9 mouse cellular contexts compared by ENCODE assay signal in genomic region chr8:116927880-116928279, GRCm38 (mm10). TPM values are rescaled to one million over a fixed set of nuclear protein-coding genes. Genes with fewer than 3 reads are reported as not detected.
A peak's percentile ranks its signal among the peaks of the same experiment; 100 is the strongest.
DNase-seq lines count a peak whose midpoint lies in the region; ATAC-seq and TF ChIP-seq lines count a peak whose summit lies in the region.
"Had no signal": no experiment of that assay in that cellular context is flagged by ENCODE, and none has a peak within 500 bp of the region (broad histone marks: within the 10 kb centered on the region; RNA-seq: fewer than 3 reads in every experiment).

No protein-coding gene starts in this region.

- H3K4me2 ChIP-seq in midbrain, postnatal 0 days (ENCODE audit: low read depth, low read length, poor library complexity, severe bottlenecking) = no peak overlapping the region
- no peak overlapping the region for H3K4me2 ChIP-seq in midbrain, embryonic 16.5 days (ENCODE audit: low read length)
- H3K4me2 ChIP-seq: heart, embryonic 15.5 days had no signal

- ATAC-seq in midbrain, postnatal 0 days (ENCODE audit: low FRiP score) = no peak
- ATAC-seq in midbrain, embryonic 16.5 days = no peak
- ATAC-seq in megakaryocyte progenitor cell, adult 5-6 weeks (replicated peaks; ENCODE audit: poor library complexity) = peak; percentile 88

- no peaks in the 10 kb centered on the region for H3K27me3 ChIP-seq in midbrain, postnatal 0 days (ENCODE audit: insufficient read depth, low read length)
- no peaks in the 10 kb centered on the region for H3K27me3 ChIP-seq in midbrain, embryonic 16.5 days (ENCODE audit: control insufficient read depth, insufficient read depth, low read depth, low read length)
- H3K27me3 ChIP-seq: heart, embryonic 15.5 days had no signal

- TF ChIP-seq CTCF in midbrain, postnatal 0 days (IDR thresholded peaks at IDR 0.05) = peak; percentile 53

- H3K9me3 ChIP-seq in midbrain, postnatal 0 days (ENCODE audit: low read length) = no peaks in the 10 kb centered on the region
- H3K9me3 ChIP-seq in midbrain, embryonic 16.5 days (replicated peaks; ENCODE audit: control insufficient read depth, low read length, poor library complexity, severe bottlenecking) = no peaks in the 10 kb centered on the region
- H3K9me3 ChIP-seq: heart, embryonic 15.5 days had no signal

- no peaks in the 10 kb centered on the region for H3K4me1 ChIP-seq in midbrain, postnatal 0 days (ENCODE audit: insufficient read depth, low read length)
- H3K4me1 ChIP-seq in midbrain, embryonic 16.5 days (ENCODE audit: control insufficient read depth, insufficient read depth, low read length) = no peaks in the 10 kb centered on the region
- H3K4me1 ChIP-seq: heart, embryonic 15.5 days had no signal

- no peak overlapping the region for H3K9ac ChIP-seq in midbrain, postnatal 0 days (replicated peaks; ENCODE audit: low read length, poor library complexity, severe bottlenecking)
- H3K9ac ChIP-seq in midbrain, embryonic 16.5 days (ENCODE audit: low read depth, low read length) = no peak overlapping the region
- H3K9ac ChIP-seq: heart, embryonic 15.5 days had no signal

- H3K36me3 ChIP-seq in midbrain, postnatal 0 days (ENCODE audit: insufficient read depth, low read length) = no peaks in the 10 kb centered on the region
- H3K36me3 ChIP-seq in midbrain, embryonic 16.5 days (ENCODE audit: control insufficient read depth, insufficient read depth, low read length) = no peaks in the 10 kb centered on the region

- H3K27ac ChIP-seq in midbrain, postnatal 0 days (ENCODE audit: low read depth, low read length) = no peak overlapping the region
- H3K27ac ChIP-seq in midbrain, embryonic 16.5 days (ENCODE audit: low read length) = no peak overlapping the region
- H3K27ac ChIP-seq: heart, embryonic 15.5 days had no signal

- 87% methylated on average over 9 of the region's 9 CpGs for WGBS in midbrain, postnatal 0 days
- WGBS in midbrain, embryonic 16.5 days = 86% methylated on average over 9 of the region's 9 CpGs

- peak; percentile 60 to 74 for DNase-seq in adrenal gland, adult (ENCODE audit: inconsistent age in 2 of 2, low spot score in 1 of 2)
- DNase-seq in adrenal gland, adult 8-10 months = no peak
- DNase-seq in midbrain, postnatal 0 days (ENCODE audit: low spot score) = no peak
- DNase-seq in induced T-regulatory cell, adult 2 months (ENCODE audit: low read depth) = peak; percentile 72
- peak; percentile 88 for DNase-seq in thymus, postnatal 4 days
- DNase-seq in cerebellum, postnatal 4 days (ENCODE audit: low spot score in 2 of 2) = no peak

- H3K4me3 ChIP-seq in midbrain, postnatal 0 days (ENCODE audit: low read depth, low read length) = no peak overlapping the region
- no peak overlapping the region for H3K4me3 ChIP-seq in midbrain, embryonic 16.5 days (ENCODE audit: low read depth, low read length)
- H3K4me3 ChIP-seq: heart, embryonic 15.5 days had no signal

RNA-seq across cellular contexts. Expression of gene Cenpn, which starts 6.3 kb away (rescaled TPM):
- total RNA-seq in adrenal gland, adult 8-10 months (2022) = 1 to 10 TPM; 2.5 to 5.8 (median 4.4) TPM
- total RNA-seq in midbrain, postnatal 0 days (2014; rRNA removed) = 2.6 and 3.3 TPM in 2 replicates
- polyA plus RNA-seq in midbrain, postnatal 0 days (2015; fragmentation: Nextera tagmentation; extraction: Ambion mirVana) = 4.2 and 5.8 TPM in 2 replicates
- 6.4 and 6.9 TPM in 2 replicates for polyA plus RNA-seq in midbrain, embryonic 16.5 days (2015; fragmentation: Nextera tagmentation; extraction: Ambion mirVana)
- 47.2 and 48.4 TPM in 2 replicates for total RNA-seq in megakaryocyte progenitor cell, adult 5-6 weeks (2015)
- total RNA-seq in megakaryocyte progenitor cell, adult 5-6 weeks (2017) = 32.0 and 32.2 TPM in 2 replicates

RNA-seq across cellular contexts. Expression of gene Cmc2, which starts 6.6 kb away (rescaled TPM):
- 10 to 100 TPM; 46.5 to 55.8 (median 50.1) TPM for total RNA-seq in adrenal gland, adult 8-10 months (2022)
- 8.8 and 16.8 TPM in 2 replicates for total RNA-seq in midbrain, postnatal 0 days (2014; rRNA removed)
- 24.8 and 24.9 TPM in 2 replicates for polyA plus RNA-seq in midbrain, postnatal 0 days (2015; fragmentation: Nextera tagmentation; extraction: Ambion mirVana)
- 25.7 and 27.3 TPM in 2 replicates for polyA plus RNA-seq in midbrain, embryonic 16.5 days (2015; fragmentation: Nextera tagmentation; extraction: Ambion mirVana)
- 34.4 and 41.4 TPM in 2 replicates for total RNA-seq in megakaryocyte progenitor cell, adult 5-6 weeks (2015)
- 70.7 and 79.0 TPM in 2 replicates for total RNA-seq in megakaryocyte progenitor cell, adult 5-6 weeks (2017)

RNA-seq across cellular contexts. Expression of gene Atmin, which starts 15.3 kb away (rescaled TPM):
- total RNA-seq in adrenal gland, adult 8-10 months (2022) = 10 to 100 TPM; 23.9 to 33.7 (median 30.8) TPM
- total RNA-seq in midbrain, postnatal 0 days (2014; rRNA removed) = 45.3 and 47.1 TPM in 2 replicates
- polyA plus RNA-seq in midbrain, postnatal 0 days (2015; fragmentation: Nextera tagmentation; extraction: Ambion mirVana) = 20.1 and 22.7 TPM in 2 replicates
- polyA plus RNA-seq in midbrain, embryonic 16.5 days (2015; fragmentation: Nextera tagmentation; extraction: Ambion mirVana) = 20.4 and 20.8 TPM in 2 replicates
- 11.4 and 14.3 TPM in 2 replicates for total RNA-seq in megakaryocyte progenitor cell, adult 5-6 weeks (2015)
- 10.8 and 11.1 TPM in 2 replicates for total RNA-seq in megakaryocyte progenitor cell, adult 5-6 weeks (2017)

RNA-seq across cellular contexts. Expression of gene 1700030J22Rik, which starts 50.9 kb away (rescaled TPM):
- total RNA-seq in adrenal gland, adult 8-10 months (2022) = 1 to 10 TPM; 1.8 to 2.4 (median 2.1) TPM
- 6.1 and 11.0 TPM in 2 replicates for total RNA-seq in midbrain, postnatal 0 days (2014; rRNA removed)
- polyA plus RNA-seq in midbrain, postnatal 0 days (2015; fragmentation: Nextera tagmentation; extraction: Ambion mirVana) = 7.8 and 8.4 TPM in 2 replicates
- polyA plus RNA-seq in midbrain, embryonic 16.5 days (2015; fragmentation: Nextera tagmentation; extraction: Ambion mirVana) = 9.6 and 11.3 TPM in 2 replicates
- not detected in 2 replicates for total RNA-seq in megakaryocyte progenitor cell, adult 5-6 weeks (2015)
- 0.24 TPM in 1 of 2 replicates, not detected in the other for total RNA-seq in megakaryocyte progenitor cell, adult 5-6 weeks (2017)

Comparison
In these comparisons a context has a peak if more than half of its experiments do, and no peak if none do; other contexts are left out.
1. DNase-seq: peak in adrenal gland, adult (2 of 2), induced T-regulatory cell, adult 2 months (single experiment) and thymus, postnatal 4 days (single experiment); none in adrenal gland, adult 8-10 months (single experiment), midbrain, postnatal 0 days (single experiment) and cerebellum, postnatal 4 days (0 of 2).